Mouse (Mus musculus): ENCODE results near the gene Cilp.

Gene Cilp

DNA sequence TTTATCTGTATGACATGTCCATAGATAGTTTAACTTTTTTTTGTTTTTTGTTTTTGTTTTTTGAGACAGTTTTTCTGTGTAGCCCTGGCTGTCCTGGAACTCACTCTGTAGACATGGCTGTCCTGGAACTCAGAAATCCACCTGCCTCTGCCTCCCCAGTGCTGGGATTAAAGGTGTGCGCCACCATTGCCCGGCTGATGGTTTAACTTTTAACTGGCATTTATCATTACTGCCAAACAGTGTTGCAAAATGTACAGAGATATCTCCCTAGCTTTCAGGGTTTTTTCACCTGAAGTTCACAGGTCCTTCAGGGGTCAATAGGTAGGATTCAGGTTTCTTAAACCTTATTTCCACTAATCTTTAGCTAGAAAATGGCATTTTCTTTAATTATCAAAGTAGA lies 32.1 kb downstream of the Cilp start:
- DNase-seq = no peak

DNA sequence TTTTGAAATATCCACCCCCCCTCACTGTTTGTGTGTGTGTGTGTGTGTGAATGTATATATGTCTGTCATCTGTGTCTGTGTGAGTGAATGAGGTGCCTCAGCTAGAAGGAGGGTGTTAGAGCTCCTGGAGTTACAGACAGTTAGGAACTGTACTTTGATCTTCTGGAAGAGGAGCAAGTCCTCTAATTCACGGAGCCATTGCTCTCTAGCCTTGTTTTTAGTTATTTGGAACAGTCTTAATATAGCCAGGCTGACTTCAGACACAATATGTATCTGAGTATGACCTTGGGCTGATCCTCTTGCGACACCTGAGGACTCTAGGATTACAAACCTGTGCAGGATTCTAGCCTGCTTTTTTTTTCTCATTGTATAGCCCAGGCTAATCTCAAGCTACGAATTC lies 33.8 kb downstream of the Cilp start:
- no peak for DNase-seq

DNA sequence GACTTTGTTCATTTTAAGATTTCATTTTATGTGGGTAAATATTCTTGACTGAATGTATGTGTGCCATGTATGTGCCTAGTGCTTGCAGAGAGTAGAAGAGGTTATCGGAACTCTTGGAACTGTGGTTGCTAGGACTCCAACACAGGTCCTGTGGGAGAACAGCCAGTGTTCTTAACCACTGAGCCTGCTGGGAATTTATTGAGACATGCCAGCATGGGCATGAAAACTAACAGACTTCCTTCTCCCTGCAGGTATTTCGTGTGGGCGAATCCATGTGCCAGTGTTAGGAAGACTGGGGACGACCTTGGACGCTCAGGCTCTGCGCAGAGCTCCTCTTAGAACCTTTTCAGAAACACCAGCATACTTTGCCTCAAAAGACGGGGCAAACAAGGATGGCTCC lies 34.7 kb downstream of the Cilp start:
- no peak for DNase-seq

DNA sequence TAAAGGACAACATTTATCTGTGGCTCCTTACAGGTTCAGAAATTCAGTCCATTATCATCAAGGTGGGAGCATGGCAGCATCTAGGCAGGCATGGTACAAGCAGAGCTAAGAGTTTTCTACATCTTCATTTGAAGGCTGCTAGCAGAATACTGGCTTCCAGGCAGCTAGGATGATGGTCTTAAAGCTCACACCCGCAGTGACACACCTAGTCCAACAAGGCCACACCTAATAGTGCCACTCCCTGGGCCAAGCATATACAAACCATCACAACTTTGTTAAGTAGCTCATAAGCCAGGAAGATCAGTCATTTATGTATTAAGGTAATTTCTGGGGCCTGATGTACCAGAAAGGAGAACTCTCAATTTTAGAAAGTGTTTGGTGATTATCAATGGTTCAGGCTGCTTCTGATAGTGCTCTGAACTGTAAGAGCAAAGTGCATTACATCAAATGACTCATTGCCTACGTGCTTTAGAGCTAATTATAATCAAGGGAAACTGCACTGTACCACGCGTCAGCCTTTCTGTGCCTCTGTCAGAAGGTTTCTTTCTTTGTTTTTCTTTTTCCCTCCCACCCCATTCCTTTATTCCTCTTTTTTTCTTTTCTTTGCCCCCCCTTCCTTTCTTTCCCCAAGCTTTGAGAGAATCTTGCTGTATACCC lies 37.5 kb downstream of the Cilp start:
- no peak for DNase-seq

DNA sequence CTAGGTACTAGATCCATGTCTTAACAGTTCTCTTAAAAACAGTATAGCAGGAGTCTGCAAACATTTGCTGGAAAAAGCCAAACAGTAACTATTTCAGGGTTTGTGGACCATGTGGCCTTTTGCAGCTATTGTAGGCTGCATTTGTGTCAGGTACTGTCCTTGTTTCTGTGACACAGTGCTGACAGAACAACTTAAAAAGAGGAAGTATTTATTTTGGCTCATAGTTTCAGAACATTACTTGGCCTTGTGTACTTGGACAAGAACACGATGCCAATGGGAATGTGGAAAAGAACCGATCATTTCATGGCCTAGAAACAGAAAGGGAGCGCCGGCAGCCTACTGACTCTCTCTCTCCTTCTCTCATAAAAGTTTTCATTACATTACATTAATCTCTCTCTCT lies 38.6 kb downstream of the Cilp start:
- DNase-seq = no peak

DNA sequence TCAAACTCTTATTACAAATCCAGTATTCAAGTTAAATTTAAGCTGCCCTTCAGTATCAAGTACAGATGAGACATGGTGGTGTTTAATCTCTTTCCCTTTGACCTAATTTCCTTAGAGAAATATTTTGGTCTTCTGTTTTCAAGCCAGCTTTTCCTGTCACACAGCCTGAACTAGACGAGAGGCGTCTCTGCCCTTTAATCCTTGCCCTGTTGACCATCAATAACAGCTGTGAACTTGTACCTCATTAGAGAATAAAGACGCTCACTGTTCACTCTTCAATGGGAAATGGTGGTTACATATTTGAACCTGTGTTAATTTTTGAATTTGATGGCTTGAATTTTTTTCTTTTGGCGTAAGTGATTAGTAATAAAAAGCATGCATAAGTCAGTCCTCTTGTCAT lies 39.3 kb downstream of the Cilp start:
- no peak for DNase-seq

DNA sequence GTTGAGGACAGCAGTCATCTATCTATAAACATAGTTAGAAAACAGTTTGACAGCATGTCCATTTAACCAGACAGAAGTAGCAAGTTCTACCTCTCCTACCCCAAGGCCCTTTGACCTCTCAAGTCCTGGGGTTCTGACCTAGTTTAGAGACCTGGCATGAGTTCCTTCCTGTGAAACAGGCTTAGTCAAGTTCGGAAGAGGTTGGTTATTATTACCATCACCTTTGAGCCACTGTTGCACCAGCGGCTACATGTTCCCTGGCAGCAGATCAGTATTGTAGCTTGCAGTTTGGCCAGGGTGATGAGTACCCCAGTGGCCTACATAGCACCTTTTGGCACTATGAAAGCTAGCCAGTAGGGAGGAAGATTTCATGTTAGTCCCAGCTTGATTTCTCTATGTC lies 41.7 kb downstream of the Cilp start:
- DNase-seq = no peak

DNA sequence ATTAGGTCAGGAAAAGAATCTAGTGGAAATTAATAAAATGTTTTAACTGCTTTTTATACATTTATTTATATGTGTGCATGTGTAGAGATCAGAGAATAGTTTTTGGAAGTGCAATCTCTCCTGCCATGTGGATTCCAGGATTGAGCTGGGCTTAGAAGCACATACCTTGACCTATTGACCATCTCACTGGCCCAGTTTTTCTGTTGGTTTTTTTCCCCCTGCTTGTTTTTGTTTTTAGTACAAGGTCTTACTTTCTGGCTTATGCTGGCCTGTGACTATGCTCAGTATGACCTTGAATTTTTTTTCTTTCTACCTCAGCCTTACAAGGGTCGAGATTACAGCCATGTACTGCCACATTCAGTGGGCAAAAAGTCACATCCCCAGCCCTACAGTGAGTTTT lies 43.0 kb downstream of the Cilp start:
- no peak for DNase-seq

DNA sequence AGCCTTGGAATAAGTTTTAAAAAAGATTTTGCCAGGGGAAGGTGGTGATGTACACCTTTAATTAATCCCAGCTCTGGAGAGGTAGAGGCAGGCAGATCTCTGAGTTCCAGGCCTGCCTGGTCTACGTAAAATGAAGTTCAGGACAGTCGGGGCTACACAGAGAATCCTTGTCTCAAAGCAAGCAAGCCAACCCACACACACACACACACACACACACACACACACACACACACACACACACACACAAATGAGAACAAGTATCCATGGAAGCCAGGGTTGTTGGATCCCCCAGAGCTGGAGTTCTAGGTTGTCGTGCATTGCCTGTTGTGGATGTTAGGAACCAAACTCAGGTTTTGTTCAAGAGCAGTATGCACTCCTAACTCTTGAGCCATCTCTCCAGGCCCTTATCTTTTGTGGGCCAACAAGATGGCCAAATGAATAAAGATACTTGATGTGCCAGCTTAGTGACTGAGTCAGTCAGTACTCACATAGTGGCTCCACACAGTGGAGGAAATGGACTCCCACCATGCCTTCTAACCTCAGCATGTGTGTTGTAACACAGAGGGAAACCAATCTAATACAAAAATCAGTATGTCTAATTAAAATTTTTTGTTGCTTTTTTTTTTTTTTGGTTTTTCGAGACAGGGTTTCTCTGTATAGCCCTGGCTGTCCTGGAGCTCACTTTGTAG lies 47.8 kb downstream of the Cilp start:
- no peak for DNase-seq

DNA sequence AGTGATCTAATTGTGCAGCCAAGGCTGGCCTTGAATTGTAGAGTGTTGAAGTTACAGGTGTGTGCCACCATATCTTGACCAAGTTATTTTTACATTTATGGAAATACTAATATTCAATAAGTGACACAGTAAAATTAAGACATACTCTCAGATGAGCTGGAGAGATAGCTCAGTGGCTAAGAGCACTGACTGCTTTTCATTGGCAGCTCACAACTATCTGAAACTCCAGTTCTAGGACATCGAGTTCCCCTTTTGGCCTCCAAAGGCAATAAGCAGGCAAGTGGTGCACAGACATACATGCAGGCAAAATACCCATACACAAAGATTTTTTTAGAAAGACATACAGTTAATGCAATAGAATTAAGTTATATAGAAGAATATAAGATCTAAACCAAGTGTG lies 48.9 kb downstream of the Cilp start:
- DNase-seq = no peak

DNA sequence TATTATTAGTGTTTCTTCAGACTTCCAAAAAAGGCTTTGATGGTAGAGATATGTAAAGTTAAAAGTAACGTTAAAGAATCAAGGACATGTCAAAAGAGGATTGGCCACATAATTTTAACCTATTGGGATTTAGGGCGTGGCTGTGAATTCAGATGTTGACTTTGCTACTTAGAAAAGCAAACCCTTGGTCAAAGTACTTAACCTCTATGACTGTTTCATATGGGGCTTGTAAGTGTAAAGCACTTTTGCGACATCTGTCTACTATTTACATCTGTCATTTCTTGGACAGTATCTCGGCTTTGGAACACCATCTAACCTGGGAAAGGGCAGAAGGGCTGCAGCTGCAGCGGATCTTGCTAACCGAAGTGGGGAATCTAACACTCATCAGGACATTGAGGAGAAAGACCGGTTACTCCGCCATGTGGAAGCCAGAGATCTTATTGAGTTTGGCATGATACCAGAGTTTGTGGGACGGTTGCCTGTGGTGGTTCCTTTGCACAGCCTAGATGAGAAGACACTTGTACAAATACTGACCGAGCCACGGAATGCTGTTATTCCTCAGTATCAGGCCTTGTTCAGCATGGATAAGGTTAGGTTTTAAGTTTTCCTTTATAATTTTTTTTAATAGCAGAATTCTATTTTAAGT lies 57.4 kb downstream of the Cilp start:
- no peak for DNase-seq

DNA sequence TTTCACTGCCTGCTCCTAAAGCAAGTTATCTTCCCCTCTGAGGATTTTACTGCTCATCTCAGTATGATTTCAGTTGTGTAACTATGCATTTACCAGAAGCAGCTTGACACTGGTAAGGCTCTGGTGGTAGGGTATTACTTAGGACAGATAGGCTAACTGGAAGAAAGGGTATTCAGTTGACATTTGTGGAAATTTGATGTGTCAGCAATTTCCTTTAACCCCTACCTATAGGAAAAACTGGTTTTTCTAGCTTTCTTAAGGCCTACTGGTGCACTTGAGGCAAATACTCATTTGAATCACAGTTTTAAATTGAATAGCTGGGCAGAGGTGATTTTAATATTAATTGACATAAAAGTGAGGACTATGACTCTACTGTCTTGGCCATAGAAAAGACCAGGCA lies 61.0 kb downstream of the Cilp start:
- no peak for DNase-seq

DNA sequence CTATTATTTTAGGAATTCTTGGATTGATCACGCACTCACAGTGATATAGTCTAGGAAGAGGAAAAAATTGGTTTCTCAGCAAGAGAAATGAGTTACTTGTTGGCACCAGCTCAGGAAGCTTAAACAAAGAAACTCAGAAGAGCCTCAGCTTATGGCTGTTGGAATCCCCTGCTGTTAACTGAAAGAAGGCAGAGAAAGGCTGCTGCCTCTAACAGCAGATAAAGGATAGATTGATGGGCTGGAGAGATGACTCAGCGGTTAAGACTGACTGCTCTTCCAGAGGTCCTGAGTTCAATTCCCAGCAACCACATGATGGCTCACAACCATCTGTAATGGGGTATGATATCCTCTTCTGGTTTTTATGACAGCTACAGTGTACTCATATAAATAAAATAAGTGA lies 62.4 kb downstream of the Cilp start:
- DNase-seq = no peak
